9 mouse cellular contexts compared by ENCODE assay signal in the genomic region with DNA sequence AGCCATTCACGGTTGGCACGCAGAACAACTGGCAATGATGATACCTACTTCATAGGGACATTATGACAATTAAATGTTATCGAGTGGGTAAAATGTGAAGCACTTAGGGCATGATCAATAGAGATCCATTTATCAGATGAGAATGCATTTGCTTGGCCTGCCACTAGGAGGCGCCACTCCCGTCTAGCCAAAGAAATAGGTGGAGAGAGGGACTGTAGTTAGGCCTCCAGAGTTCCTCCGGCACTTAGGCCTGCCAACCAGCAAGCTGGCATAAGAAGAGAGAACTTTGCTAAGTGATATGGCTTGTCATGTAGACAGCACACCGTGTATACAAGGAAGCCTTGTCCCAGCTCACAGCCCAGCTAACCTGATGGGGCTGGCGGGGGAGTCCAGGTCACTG. TPM values are rescaled to one million over a fixed set of nuclear protein-coding genes. Genes with fewer than 3 reads are reported as not detected.
A peak's percentile ranks its signal among the peaks of the same experiment; 100 is the strongest.
DNase-seq lines count a peak whose midpoint lies in the region; ATAC-seq and TF ChIP-seq lines count a peak whose summit lies in the region.
"Had no signal": no experiment of that assay in that cellular context is flagged by ENCODE, and none has a peak within 500 bp of the region (broad histone marks: within the 10 kb centered on the region; RNA-seq: fewer than 3 reads in every experiment).

No protein-coding gene starts in this region.

- TF ChIP-seq POLR2A in cortical plate, adult 2 months (IDR thresholded peaks at IDR 0.05; ENCODE audit: extremely low read depth, insufficient read depth, low read length): no peak

- peak; percentile 30; the same call in 1 of the 2 replicates for ATAC-seq in megakaryocyte progenitor cell, adult 5-6 weeks (replicated peaks; ENCODE audit: poor library complexity)

- peak; percentile 66 for DNase-seq in heart, postnatal 4 days
- no peak for DNase-seq in heart, postnatal 25 days (ENCODE audit: low spot score)
- peak; percentile 59 for DNase-seq in urinary bladder, postnatal 25 days (ENCODE audit: low spot score)
- DNase-seq in urinary bladder, postnatal 4 days (ENCODE audit: low spot score in 2 of 2): no peak
- DNase-seq in ovary, postnatal 36 days (ENCODE audit: low spot score): no peak

- TF ChIP-seq CTCF in cortical plate, adult 2 months (IDR thresholded peaks at IDR 0.05; ENCODE audit: extremely low read depth, insufficient read depth, low read length): peak; percentile 85

- intact Hi-C loops in heart, postnatal 25 days (cut with DNase I): no loop called here

- no peak overlapping the region for H3K27ac ChIP-seq in cortical plate, adult 2 months (ENCODE audit: insufficient read depth, low read length)
- H3K27ac ChIP-seq: embryonic facial prominence, embryonic 15.5 days; limb, embryonic 13.5 days had no signal

- H3K4me1 ChIP-seq in cortical plate, adult 2 months (ENCODE audit: control insufficient read depth, insufficient read depth, low read length): no peaks in the 10 kb centered on the region

- no peak overlapping the region for H3K4me3 ChIP-seq in cortical plate, adult 2 months (ENCODE audit: insufficient read depth, low read length)
- H3K4me3 ChIP-seq: embryonic facial prominence, embryonic 15.5 days; limb, embryonic 13.5 days had no signal

RNA-seq across cellular contexts. Expression of gene Gm17606, which starts 3.8 kb away (rescaled TPM):
- total RNA-seq in heart, postnatal 4 days (2021): not detected
- total RNA-seq in heart, postnatal 25 days (2021): not detected
- not detected in 2 replicates for polyA plus RNA-seq in cortical plate, adult 2 months (2012; rRNA removed)
- not detected in 2 replicates for total RNA-seq in megakaryocyte progenitor cell, adult 5-6 weeks (2015)
- not detected in 2 replicates for total RNA-seq in megakaryocyte progenitor cell, adult 5-6 weeks (2017)
- polyA plus RNA-seq: embryonic facial prominence, embryonic 15.5 days; limb, embryonic 13.5 days had no signal

RNA-seq across cellular contexts. Expression of gene Cdh24, which starts 4.2 kb away (rescaled TPM):
- 1 to 10 TPM; 2.7 to 3.1 TPM for total RNA-seq in heart, postnatal 4 days (2021)
- total RNA-seq in heart, postnatal 25 days (2021): under 1 TPM; 0.31 to 0.39 TPM
- polyA plus RNA-seq in cortical plate, adult 2 months (2012; rRNA removed): 13.3 and 18.6 TPM in 2 replicates
- total RNA-seq in megakaryocyte progenitor cell, adult 5-6 weeks (2015): 0.39 and 0.62 TPM in 2 replicates
- 0.71 and 0.92 TPM in 2 replicates for total RNA-seq in megakaryocyte progenitor cell, adult 5-6 weeks (2017)

RNA-seq across cellular contexts. Expression of gene Psmb11, which starts 15.7 kb away (rescaled TPM):
- not detected for total RNA-seq in heart, postnatal 4 days (2021)
- not detected for total RNA-seq in heart, postnatal 25 days (2021)
- polyA plus RNA-seq in cortical plate, adult 2 months (2012; rRNA removed): 0.17 and 0.23 TPM in 2 replicates
- total RNA-seq in megakaryocyte progenitor cell, adult 5-6 weeks (2015): not detected in 2 replicates
- 0.04 TPM in 1 of 2 replicates, not detected in the other for total RNA-seq in megakaryocyte progenitor cell, adult 5-6 weeks (2017)
- polyA plus RNA-seq: embryonic facial prominence, embryonic 15.5 days had no signal

RNA-seq across cellular contexts. Expression of gene Psmb5, which starts 19.1 kb away (rescaled TPM):
- 100 to 1,000 TPM; 192 to 198 TPM for total RNA-seq in heart, postnatal 4 days (2021)
- total RNA-seq in heart, postnatal 25 days (2021): 100 to 1,000 TPM; 195 to 201 TPM
- 181 and 197 TPM in 2 replicates for polyA plus RNA-seq in cortical plate, adult 2 months (2012; rRNA removed)
- total RNA-seq in megakaryocyte progenitor cell, adult 5-6 weeks (2015): 189 and 217 TPM in 2 replicates
- 58.9 and 64.6 TPM in 2 replicates for total RNA-seq in megakaryocyte progenitor cell, adult 5-6 weeks (2017)

RNA-seq across cellular contexts. Expression of gene 4931414P19Rik, which starts 31.2 kb away (rescaled TPM):
- 1 to 10 TPM; 4.9 to 6.6 TPM for total RNA-seq in heart, postnatal 4 days (2021)
- total RNA-seq in heart, postnatal 25 days (2021): 1 to 10 TPM; 3.7 to 4.0 TPM
- 5.2 and 5.8 TPM in 2 replicates for polyA plus RNA-seq in cortical plate, adult 2 months (2012; rRNA removed)
- total RNA-seq in megakaryocyte progenitor cell, adult 5-6 weeks (2015): 6.9 and 14.0 TPM in 2 replicates
- total RNA-seq in megakaryocyte progenitor cell, adult 5-6 weeks (2017): 5.1 TPM in 2 replicates

Comparison
In these comparisons a context has a peak if more than half of its experiments do, and no peak if none do; other contexts are left out.
1. DNase-seq: peak in heart, postnatal 4 days (single experiment) and urinary bladder, postnatal 25 days (single experiment); none in heart, postnatal 25 days (single experiment), urinary bladder, postnatal 4 days (0 of 2) and ovary, postnatal 36 days (single experiment).